Mouse (Mus musculus) MEL (cell line): ENCODE measurements around the gene Krt15. TPM values are rescaled to one million over a fixed set of nuclear protein-coding genes. Genes with fewer than 3 reads are reported as not detected.

ENCODE experiments used
- DNase-seq: peaks from one replicate; pipeline ENCODE4 v3.0.0; 2011; ENCODE audit warnings: low read depth, low spot score
- H3K27ac ChIP-seq: 2 replicates; pipeline ENCODE4 v1.5.1; 2012; ENCODE audit warnings: low read depth, mild to moderate bottlenecking, control low read depth, low read length, moderate library complexity; ENCODE audit not compliant: control insufficient read depth
- H3K27me3 ChIP-seq, 2 experiments: fragments of 150-350 bp in 1 of 2; sonication (generic) in 1 of 2; 2 replicates each; pipeline ENCODE4 v1.6.1; 2012; ENCODE audit warnings: low read length in 2 of 2, mild to moderate bottlenecking in 2 of 2, improper control_type of control experiment in 1 of 2, moderate library complexity in 1 of 2; ENCODE audit not compliant: insufficient read depth in 2 of 2, control insufficient read depth in 1 of 2
- H3K36me3 ChIP-seq, 2 experiments: 2 replicates each; pipeline ENCODE4 v1.6.1; 2012 to 2014; ENCODE audit warnings: low read length in 2 of 2, improper control_type of control experiment in 1 of 2, inconsistent platforms in 1 of 2, mild to moderate bottlenecking in 1 of 2; ENCODE audit not compliant: insufficient read depth in 2 of 2, control insufficient read depth in 1 of 2
- H3K4me1 ChIP-seq, 2 experiments: fragments of 150-350 bp in 1 of 2; sonication (generic) in 1 of 2; 2 replicates each; pipeline ENCODE4 v1.6.1; 2012; ENCODE audit warnings: low read length in 2 of 2, improper control_type of control experiment in 1 of 2, mild to moderate bottlenecking in 1 of 2; ENCODE audit not compliant: insufficient read depth in 2 of 2, control insufficient read depth in 1 of 2
- H3K4me3 ChIP-seq, 2 experiments: fragments of 150-350 bp in 1 of 2; sonication (generic) in 1 of 2; 2 replicates each; pipeline ENCODE4 v1.5.1; 2012; ENCODE audit warnings: low read depth in 2 of 2, low read length in 2 of 2, mild to moderate bottlenecking in 2 of 2, moderate library complexity in 2 of 2, control low read depth in 1 of 2, improper control_type of control experiment in 1 of 2; ENCODE audit not compliant: control insufficient read depth in 1 of 2, insufficient read depth in 1 of 2
- H3K79me2 ChIP-seq: 2 replicates; pipeline ENCODE4 v1.6.1; 2012; ENCODE audit warnings: mild to moderate bottlenecking, low read length, moderate library complexity; ENCODE audit not compliant: control insufficient read depth, poor library complexity, insufficient read depth
- H3K9ac ChIP-seq: 2 replicates; pipeline ENCODE4 v1.6.1; 2012; ENCODE audit warnings: low read depth, mild to moderate bottlenecking, control low read depth, low read length, moderate library complexity; ENCODE audit not compliant: control insufficient read depth, poor library complexity, severe bottlenecking
- H3K9me3 ChIP-seq: fragments of 150-350 bp; sonication (generic); replicated peaks from 2 replicates; pipeline ENCODE4 v1.6.1; 2012; ENCODE audit warnings: mild to moderate bottlenecking, low read length, improper control_type of control experiment, moderate library complexity; ENCODE audit not compliant: insufficient read depth
- CHD1 ChIP-seq: IDR thresholded peaks from 2 replicates; pipeline ENCODE4 v1.6.1; 2012; ENCODE audit warnings: low read depth, mild to moderate bottlenecking, inconsistent platforms, low read length, improper control_type of control experiment
- CTCF ChIP-seq, 3 experiments: IDR thresholded peaks in 2 of 3; conservative IDR thresholded peaks in 1 of 3; 2 replicates each; pipeline ENCODE4 v1.5.1; 2011 to 2012; ENCODE audit warnings: low read length in 3 of 3, low read depth in 2 of 3, mild to moderate bottlenecking in 2 of 3, improper control_type of control experiment in 1 of 3, inconsistent platforms in 1 of 3, mixed read lengths in 1 of 3, moderate library complexity in 1 of 3; ENCODE audit not compliant: control insufficient read depth in 1 of 3, insufficient read depth in 1 of 3, poor library complexity in 1 of 3, severe bottlenecking in 1 of 3
- E2F4 ChIP-seq: IDR thresholded peaks from 2 replicates; pipeline ENCODE4 v1.6.1; 2011; ENCODE audit warnings: low read depth, low read length, improper control_type of control experiment, borderline replicate concordance
- GATA1 ChIP-seq: IDR thresholded peaks from 2 replicates; pipeline ENCODE4 v1.6.1; 2011; ENCODE audit warnings: low read depth, low read length, improper control_type of control experiment
- HCFC1 ChIP-seq: IDR thresholded peaks from 2 replicates; pipeline ENCODE4 v1.6.1; 2012; ENCODE audit warnings: low read depth, mild to moderate bottlenecking, inconsistent platforms, low read length, improper control_type of control experiment, moderate library complexity
- JUND ChIP-seq: IDR thresholded peaks from 2 replicates; pipeline ENCODE4 v1.6.1; 2011; ENCODE audit warnings: low read depth, mild to moderate bottlenecking, improper control_type of control experiment, low read length
- KAT2A ChIP-seq: conservative IDR thresholded peaks from 2 replicates; pipeline ENCODE4 v1.6.1; 2012; ENCODE audit warnings: low read depth, low read length, improper control_type of control experiment, inconsistent platforms
- MAFK ChIP-seq: IDR thresholded peaks from 2 replicates; pipeline ENCODE4 v1.6.1; 2011; ENCODE audit warnings: low read depth, mild to moderate bottlenecking, low read length, improper control_type of control experiment, borderline replicate concordance
- MAX ChIP-seq: IDR thresholded peaks from 2 replicates; pipeline ENCODE4 v1.6.1; 2011; ENCODE audit warnings: low read length, improper control_type of control experiment
- MEF2A ChIP-seq: IDR thresholded peaks from 2 replicates; pipeline ENCODE4 v1.6.1; 2014; ENCODE audit warnings: low read depth, mild to moderate bottlenecking, inconsistent platforms, low read length, improper control_type of control experiment; ENCODE audit not compliant: poor library complexity, insufficient replicate concordance, severe bottlenecking; ENCODE audit errors: extremely low read depth
- MXI1 ChIP-seq: IDR thresholded peaks from 2 replicates; pipeline ENCODE4 v1.6.1; 2011; ENCODE audit warnings: mild to moderate bottlenecking, low read depth, low read length, improper control_type of control experiment
- MYC ChIP-seq: IDR thresholded peaks from 2 replicates; pipeline ENCODE4 v1.6.1; 2011; ENCODE audit warnings: low read depth, mild to moderate bottlenecking, low read length, improper control_type of control experiment, moderate library complexity
- NELFE ChIP-seq: IDR thresholded peaks from 2 replicates; pipeline ENCODE4 v1.6.1; 2011; ENCODE audit warnings: low read depth, low read length, improper control_type of control experiment
- NRF1 ChIP-seq: IDR thresholded peaks from 2 replicates; pipeline ENCODE4 v1.6.1; 2014; ENCODE audit warnings: low read depth, mild to moderate bottlenecking, inconsistent platforms, low read length, improper control_type of control experiment, moderate library complexity; ENCODE audit not compliant: poor library complexity, insufficient read depth, severe bottlenecking
- SIN3A ChIP-seq: IDR thresholded peaks from 2 replicates; pipeline ENCODE4 v1.6.1; 2012; ENCODE audit warnings: low read length, improper control_type of control experiment, inconsistent platforms
- TAL1 ChIP-seq: IDR thresholded peaks from 2 replicates; pipeline ENCODE4 v1.6.1; 2012; ENCODE audit warnings: mild to moderate bottlenecking, inconsistent platforms, low read length, moderate library complexity, mixed read lengths
- UBTF ChIP-seq: IDR thresholded peaks from 2 replicates; pipeline ENCODE4 v1.6.1; 2012; ENCODE audit warnings: low read depth, mild to moderate bottlenecking, inconsistent platforms, low read length, improper control_type of control experiment, moderate library complexity, borderline replicate concordance; ENCODE audit not compliant: insufficient read depth
- USF1 ChIP-seq: IDR thresholded peaks from 2 replicates; pipeline ENCODE4 v1.6.1; 2014; ENCODE audit warnings: low read depth, mild to moderate bottlenecking, inconsistent platforms, low read length, improper control_type of control experiment, moderate library complexity
- ZKSCAN1 ChIP-seq: IDR thresholded peaks from 2 replicates; pipeline ENCODE4 v1.6.1; 2012; ENCODE audit warnings: low read depth, mild to moderate bottlenecking, inconsistent platforms, low read length, improper control_type of control experiment, moderate library complexity
- polyA plus RNA-seq, 2 experiments: library from polyadenylated mRNA; stranded (reverse) in 1 of 2; unstranded in 1 of 2; fragments of >175 nt in 1 of 2; fragments of >200 nt in 1 of 2; gene quantifications; 2 replicates each; pipeline versions ENCODE4 v1.2.1 to v1.2.4; 2012; ENCODE audit warnings: low replicate concordance in 2 of 2, low read depth in 1 of 2; ENCODE audit not compliant: insufficient read length in 2 of 2, insufficient read depth in 1 of 2, missing spikeins in 1 of 2
- total RNA-seq: library from RNA; depleted of rRNA; stranded (reverse); fragments of 300-350 nt; gene quantifications from 2 replicates; pipeline ENCODE4 v1.2.3, GENCODE M21; 2012

The Krt15 gene
- total and polyA plus RNA-seq, 3 experiments = not detected

DNA sequence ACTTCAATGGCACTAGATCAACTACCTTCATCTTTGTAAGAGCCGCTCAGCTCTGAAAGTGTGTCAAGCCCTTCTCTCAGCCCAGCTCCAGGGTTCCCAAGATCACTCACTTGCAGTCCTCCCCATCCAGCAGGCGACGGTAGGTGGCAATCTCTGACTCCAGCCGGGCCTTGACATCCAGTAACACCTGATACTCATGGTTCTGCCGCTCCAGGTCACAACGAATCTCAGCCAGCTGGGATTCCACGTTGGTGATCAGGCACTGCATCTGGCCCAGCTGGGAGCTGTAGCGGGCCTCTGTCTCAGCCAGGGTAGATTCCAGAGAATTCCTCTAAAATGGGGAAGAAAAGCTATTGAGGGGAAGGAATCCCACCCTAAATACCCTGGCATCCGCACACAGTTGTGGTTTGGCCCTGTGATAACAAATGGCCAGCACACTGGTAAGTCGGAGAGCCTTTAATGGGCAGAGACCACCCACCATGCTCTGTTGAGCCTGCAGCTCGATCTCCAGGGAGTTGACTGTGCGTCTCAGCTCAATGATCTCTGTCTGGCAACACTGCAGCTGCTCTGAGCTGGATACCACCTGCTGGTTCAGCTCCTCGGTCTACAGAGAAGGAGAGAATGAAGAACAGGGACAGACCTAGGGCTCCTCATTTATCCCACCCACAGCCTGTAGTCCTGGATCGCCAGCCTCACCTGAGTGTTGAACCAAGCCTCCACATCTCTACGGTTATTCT lies 32.9 kb downstream of the Krt15 start:
- Histone ChIP-seq H3K27me3 (no peaks in the 10 kb centered on the region), H3K9ac (no peak overlapping the region), H3K9me3 (no peaks in the 10 kb centered on the region), H3K4me3 (no peak overlapping the region), H3K27ac (no peak overlapping the region), H3K36me3 (no peaks in the 10 kb centered on the region), H3K4me1 (no peaks in the 10 kb centered on the region), H3K79me2 (no peaks in the 10 kb centered on the region)
- DNase-seq = no peak
- TF ChIP-seq KAT2A = no peak
- no peak for TF ChIP-seq HCFC1
- TF ChIP-seq MEF2A = no peak
- no peak for TF ChIP-seq GATA1
- TF ChIP-seq USF1 = no peak
- no peak for TF ChIP-seq MXI1
- TF ChIP-seq NRF1 = no peak
- no peak for TF ChIP-seq MAX
- TF ChIP-seq NELFE = no peak
- no peak for TF ChIP-seq SIN3A
- TF ChIP-seq TAL1 = no peak
- TF ChIP-seq ZKSCAN1 = no peak
- TF ChIP-seq JUND = no peak
- no peak for TF ChIP-seq MYC
- TF ChIP-seq MAFK = no peak
- no peak for TF ChIP-seq CHD1
- TF ChIP-seq E2F4 = no peak

DNA sequence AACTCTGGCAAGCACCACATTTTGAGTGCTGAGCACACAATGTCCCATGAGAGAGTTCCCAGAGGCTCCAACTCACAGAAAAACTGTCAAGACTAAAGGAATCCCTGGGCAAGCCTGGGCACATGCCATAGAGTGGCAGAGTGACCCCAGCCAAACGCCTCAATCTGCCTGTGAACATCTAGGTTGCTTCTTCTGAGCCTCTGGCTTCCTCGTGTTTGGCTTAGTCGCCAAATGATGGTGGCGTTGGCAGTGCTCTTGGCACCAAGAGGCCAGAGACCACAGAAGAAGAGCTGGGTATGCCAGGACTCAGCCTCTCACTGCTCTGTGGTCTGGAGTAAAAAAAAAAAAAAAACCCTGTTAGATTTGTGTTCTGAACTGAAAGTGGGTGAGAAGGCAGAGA lies 35.3 kb downstream of the Krt15 start:
- Histone ChIP-seq H3K4me3 (no peak overlapping the region), H3K27me3 (no peaks in the 10 kb centered on the region), H3K9ac (no peak overlapping the region), H3K27ac (no peak overlapping the region), H3K4me1 (no peaks in the 10 kb centered on the region), H3K36me3 (no peaks in the 10 kb centered on the region), H3K9me3 (no peaks in the 10 kb centered on the region), H3K79me2 (no peaks in the 10 kb centered on the region)
- DNase-seq = no peak
- TF ChIP-seq UBTF (no peak), CTCF (IDR thresholded peaks at IDR 0.05 in 2 of 3, conservative IDR thresholded peaks at IDR 0.05 in 1 of 3; ENCODE audit: control insufficient read depth in 1 of 3, insufficient read depth in 1 of 3, low read depth in 2 of 3, low read length in 3 of 3, poor library complexity in 1 of 3, severe bottlenecking in 1 of 3) (no peak), MAFK (no peak), MYC (no peak)
